Mouse (Mus musculus) skeletal muscle tissue, adult 2 months (tissue): ENCODE results near the gene Syn3.
A peak's percentile ranks its signal among the peaks of the same experiment; 100 is the strongest.
"Not testable (repeated sequence)": the region's sequence is repeated elsewhere in the genome, so short reads cannot be mapped to it uniquely, and the experiment has no call there.

Experiments
- DNase-seq: peaks from one replicate; pipeline ENCODE4 v3.0.0-alpha.2; 2012; ENCODE audit warnings: low read depth, low spot score

Syn3 gene

GRCm38 (mm10) chr10:86418345-86418744 is 80.4 kb downstream of the Syn3 start:
- peak; percentile 47 for DNase-seq

- no peak for DNase-seq
Observed at GRCm38 (mm10) chr10:86416806-86417205, 81.9 kb downstream of the Syn3 start.

GRCm38 (mm10) chr10:86410868-86411267 is 87.8 kb downstream of the Syn3 start:
- no peak for DNase-seq

- no peak for DNase-seq
Observed at GRCm38 (mm10) chr10:86406952-86407351, 91.7 kb downstream of the Syn3 start.

GRCm38 (mm10) chr10:86398347-86398720 is 100.4 kb downstream of the Syn3 start:
- DNase-seq = no peak

GRCm38 (mm10) chr10:86397577-86398346 is 100.9 kb downstream of the Syn3 start:
- DNase-seq = no peak

GRCm38 (mm10) chr10:86392399-86392798 is 106.3 kb downstream of the Syn3 start:
- no peak for DNase-seq

GRCm38 (mm10) chr10:86389913-86390312 is 108.8 kb downstream of the Syn3 start:
- no peak for DNase-seq

GRCm38 (mm10) chr10:86389357-86389756 is 109.3 kb downstream of the Syn3 start:
- DNase-seq = no peak

GRCm38 (mm10) chr10:86388803-86389202 is 109.9 kb downstream of the Syn3 start:
- DNase-seq = no peak

- no peak for DNase-seq
Observed at GRCm38 (mm10) chr10:86387821-86388440, 110.8 kb downstream of the Syn3 start.

- no peak for DNase-seq
Observed at GRCm38 (mm10) chr10:86386232-86386631, 112.5 kb downstream of the Syn3 start.

- no peak for DNase-seq
Observed at GRCm38 (mm10) chr10:86385656-86386055, 113.0 kb downstream of the Syn3 start.

GRCm38 (mm10) chr10:86384655-86385054 is 114.0 kb downstream of the Syn3 start:
- DNase-seq = no peak

- no peak for DNase-seq
Observed at GRCm38 (mm10) chr10:86381922-86382260, 116.8 kb downstream of the Syn3 start.

GRCm38 (mm10) chr10:86381150-86381921 is 117.4 kb downstream of the Syn3 start:
- no peak for DNase-seq

- DNase-seq = no peak
Observed at GRCm38 (mm10) chr10:86380626-86381025, 118.1 kb downstream of the Syn3 start.

- not testable (repeated sequence) for DNase-seq
Observed at GRCm38 (mm10) chr10:86378803-86379202, 119.9 kb downstream of the Syn3 start.

GRCm38 (mm10) chr10:86376392-86377185 is 122.1 kb downstream of the Syn3 start:
- no peak for DNase-seq

- DNase-seq = no peak
Observed at GRCm38 (mm10) chr10:86375903-86376302, 122.8 kb downstream of the Syn3 start.

- DNase-seq = no peak
Observed at GRCm38 (mm10) chr10:86374061-86374460, 124.6 kb downstream of the Syn3 start.

GRCm38 (mm10) chr10:86371561-86371960 is 127.1 kb downstream of the Syn3 start:
- peak; percentile 71 for DNase-seq
